Mouse (Mus musculus) kidney, embryonic 14.5 days (tissue): ENCODE results near the gene Bcdin3d. TPM values are rescaled to one million over a fixed set of nuclear protein-coding genes. Genes with fewer than 3 reads are reported as not detected.

Source experiments
- ATAC-seq: fragments of 200-750 bp; cut with Nextera tagmentation; 2 replicates; pipeline ENCODE4 v1.8.0; 2017; ENCODE audit warnings: moderate number of reproducible peaks, mild to moderate bottlenecking, moderate TSS enrichment, moderate library complexity; ENCODE audit not compliant: low FRiP score, low TSS enrichment
- H3K27ac ChIP-seq: fragments of 300-500 bp; sonication (generic); 2 replicates; pipeline ENCODE4 v1.5.1; 2014; ENCODE audit warnings: low read depth, mild to moderate bottlenecking, low read length, moderate library complexity, mixed read lengths
- H3K27me3 ChIP-seq: fragments of 300-500 bp; sonication (generic); 2 replicates; pipeline ENCODE4 v1.6.1; 2014; ENCODE audit warnings: mild to moderate bottlenecking, low read length; ENCODE audit not compliant: control insufficient read depth, insufficient read depth
- H3K36me3 ChIP-seq: fragments of 300-500 bp; sonication (generic); 2 replicates; pipeline ENCODE4 v1.6.1; 2014; ENCODE audit warnings: low read length, mixed read lengths; ENCODE audit not compliant: control insufficient read depth, insufficient read depth
- H3K4me1 ChIP-seq: fragments of 300-500 bp; sonication (generic); 2 replicates; pipeline ENCODE4 v1.6.1; 2014; ENCODE audit warnings: low read length, mixed read lengths; ENCODE audit not compliant: control insufficient read depth, insufficient read depth
- H3K4me2 ChIP-seq: fragments of 300-500 bp; sonication (generic); replicated peaks from 2 replicates; pipeline ENCODE4 v1.6.1; 2014; ENCODE audit warnings: low read depth, mild to moderate bottlenecking, low read length
- H3K4me3 ChIP-seq: fragments of 300-500 bp; sonication (generic); 2 replicates; pipeline ENCODE4 v1.5.1; 2014; ENCODE audit warnings: mild to moderate bottlenecking, low read length
- H3K9ac ChIP-seq: fragments of 300-500 bp; sonication (generic); 2 replicates; pipeline ENCODE4 v1.6.1; 2014; ENCODE audit warnings: low read depth, mild to moderate bottlenecking, low read length, moderate library complexity
- H3K9me3 ChIP-seq: fragments of 300-500 bp; sonication (generic); 2 replicates; pipeline ENCODE4 v1.6.1; 2016; ENCODE audit warnings: low read length; ENCODE audit not compliant: control insufficient read depth
- WGBS: fragments of 180-500 bp; shearing (Covaris S2); extraction: QIAGEN DNeasy Blood & Tissue Kit; methylation state at CpG from one replicate; pipeline ENCODE4 v1.1.7; 2014; 5-methylcytosine and 5-hydroxymethylcytosine counted together
- polyA plus RNA-seq: library from polyadenylated mRNA; unstranded; fragments of >200 nt; fragmentation: Nextera tagmentation; extraction: Ambion mirVana; gene quantifications from 2 replicates; pipeline ENCODE4 v1.2.1, GENCODE M21; 2014

Bcdin3d gene
- polyA plus RNA-seq, 1 experiment from 2014 or later, result 16.9 TPM

- H3K4me2 ChIP-seq, result no peak overlapping the region; the same call in 1 of the 2 replicates
These were observed 34.3 kb downstream of the Bcdin3d start for GRCm38 (mm10) chr15:99440112-99440815.

GRCm38 (mm10) chr15:99438966-99439698 lies 35.4 kb downstream of the Bcdin3d start:
- Histone ChIP-seq H3K9ac (0 out of 2 replicates have a peak overlapping the region, but pooled peaks have one; percentile 4), H3K4me2 (no peak overlapping the region), H3K36me3 (peaks cover 9% of the 10 kb centered on the region; the same call in 1 of the 2 replicates), H3K27me3 (no peaks in the 10 kb centered on the region), H3K4me1 (peaks cover 55% of the 10 kb centered on the region), H3K9me3 (no peaks in the 10 kb centered on the region), H3K27ac (no peak overlapping the region), H3K4me3 (no peak overlapping the region)
- ATAC-seq, result no peak
- WGBS, result 73% methylated on average over 8 of the region's 8 CpGs

More at GRCm38 (mm10) chr15:99440112-99440815, 34.3 kb downstream of the Bcdin3d start:
- Histone ChIP-seq H3K4me1 (peaks cover 53% of the 10 kb centered on the region), H3K36me3 (peaks cover 9% of the 10 kb centered on the region; the same call in 1 of the 2 replicates), H3K9ac (peak overlapping the region; percentile 34; the same call in 1 of the 2 replicates), H3K9me3 (no peaks in the 10 kb centered on the region), H3K27ac (peak overlapping the region; percentile 67; the same call in 1 of the 2 replicates), H3K4me3 (no peak overlapping the region), H3K27me3 (no peaks in the 10 kb centered on the region)
- 52% methylated on average over 2 of the region's 2 CpGs for WGBS
- peak; percentile 75 for ATAC-seq

- ATAC-seq, result no peak
- peaks cover 47% of the 10 kb centered on the region for H3K4me1 ChIP-seq
- H3K27ac ChIP-seq, result no peak overlapping the region
- no peak overlapping the region for H3K9ac ChIP-seq
- no peak overlapping the region for H3K4me2 ChIP-seq
- no peaks in the 10 kb centered on the region for H3K9me3 ChIP-seq
- peaks cover 42% of the 10 kb centered on the region for H3K36me3 ChIP-seq
- WGBS, result 83% methylated on average over 12 of the region's 12 CpGs
- no peaks in the 10 kb centered on the region for H3K27me3 ChIP-seq
- no peak overlapping the region for H3K4me3 ChIP-seq
These were observed 40.6 kb downstream of the Bcdin3d start for GRCm38 (mm10) chr15:99433913-99434312.

- 90% methylated on average over 16 of the region's 16 CpGs for whole genome bisulfite sequencing
- H3K4me1 ChIP-seq, result peaks cover 41% of the 10 kb centered on the region
- H3K36me3 ChIP-seq, result peaks cover 42% of the 10 kb centered on the region
These were observed 41.3 kb downstream of the Bcdin3d start for GRCm38 (mm10) chr15:99433081-99433718.

GRCm38 (mm10) chr15:99431967-99432366 lies 42.6 kb downstream of the Bcdin3d start:
- H3K4me1 ChIP-seq, result peaks cover 30% of the 10 kb centered on the region
- no peaks in the 10 kb centered on the region for H3K27me3 ChIP-seq
- ATAC-seq, result peak; percentile 65
- H3K4me3 ChIP-seq, result no peak overlapping the region
- WGBS, result 32% methylated on average over 8 of the region's 8 CpGs
- H3K9me3 ChIP-seq, result no peaks in the 10 kb centered on the region
- peaks cover 53% of the 10 kb centered on the region for H3K36me3 ChIP-seq
- H3K4me2 ChIP-seq, result no peak overlapping the region
- no peak overlapping the region for H3K9ac ChIP-seq
- H3K27ac ChIP-seq, result peak overlapping the region; percentile 9; the same call in 1 of the 2 replicates

More at GRCm38 (mm10) chr15:99433081-99433718, 41.3 kb downstream of the Bcdin3d start:
- H3K9me3 ChIP-seq, result no peaks in the 10 kb centered on the region
- no peak overlapping the region for H3K4me3 ChIP-seq
- no peak overlapping the region for H3K27ac ChIP-seq
- no peak overlapping the region for H3K4me2 ChIP-seq
- no peaks in the 10 kb centered on the region for H3K27me3 ChIP-seq
- ATAC-seq, result no peak
- no peak overlapping the region for H3K9ac ChIP-seq

- no peak for ATAC-seq
- no peaks in the 10 kb centered on the region for H3K27me3 ChIP-seq
- 66% methylated on average over 7 of the region's 7 CpGs for WGBS
These were observed 43.0 kb downstream of the Bcdin3d start for GRCm38 (mm10) chr15:99431504-99431903.

GRCm38 (mm10) chr15:99431063-99431462 lies 43.5 kb downstream of the Bcdin3d start:
- no peak overlapping the region for H3K4me2 ChIP-seq
- no peaks in the 10 kb centered on the region for H3K9me3 ChIP-seq
- H3K27me3 ChIP-seq, result no peaks in the 10 kb centered on the region
- H3K36me3 ChIP-seq, result peaks cover 62% of the 10 kb centered on the region
- ATAC-seq, result no peak
- 86% methylated on average over 10 of the region's 10 CpGs for WGBS
- no peak overlapping the region for H3K4me3 ChIP-seq
- no peak overlapping the region for H3K27ac ChIP-seq
- H3K4me1 ChIP-seq, result peaks cover 22% of the 10 kb centered on the region
- H3K9ac ChIP-seq, result no peak overlapping the region

More at GRCm38 (mm10) chr15:99431504-99431903, 43.0 kb downstream of the Bcdin3d start:
- H3K9me3 ChIP-seq, result no peaks in the 10 kb centered on the region
- H3K4me2 ChIP-seq, result no peak overlapping the region
- peak overlapping the region; percentile 9; the same call in 1 of the 2 replicates for H3K27ac ChIP-seq
- no peak overlapping the region for H3K9ac ChIP-seq
- H3K4me1 ChIP-seq, result peaks cover 25% of the 10 kb centered on the region
- peaks cover 58% of the 10 kb centered on the region for H3K36me3 ChIP-seq
- H3K4me3 ChIP-seq, result no peak overlapping the region

GRCm38 (mm10) chr15:99430394-99430793 lies 44.1 kb downstream of the Bcdin3d start:
- WGBS, result 78% methylated on average over 8 of the region's 8 CpGs
- Histone ChIP-seq H3K4me1 (peaks cover 19% of the 10 kb centered on the region; the same call in 1 of the 2 replicates), H3K4me2 (no peak overlapping the region), H3K27me3 (no peaks in the 10 kb centered on the region), H3K27ac (no peak overlapping the region), H3K36me3 (peaks cover 69% of the 10 kb centered on the region), H3K9ac (no peak overlapping the region), H3K4me3 (no peak overlapping the region), H3K9me3 (no peaks in the 10 kb centered on the region)
- no peak for ATAC-seq
